Mouse (Mus musculus) bone marrow macrophage, adult 2 months (primary cell): Measurements from ENCODE around the gene Med13l.

Experiments used
- CTCF ChIP-seq: IDR thresholded peaks from 2 replicates; pipeline ENCODE4 v1.5.1; 2012; ENCODE audit warnings: low read depth, mild to moderate bottlenecking, low read length, moderate library complexity
- POLR2A ChIP-seq: IDR thresholded peaks from 2 replicates; pipeline ENCODE4 v1.6.1; 2012; ENCODE audit warnings: mild to moderate bottlenecking, low read depth, low read length, borderline replicate concordance

DNA sequence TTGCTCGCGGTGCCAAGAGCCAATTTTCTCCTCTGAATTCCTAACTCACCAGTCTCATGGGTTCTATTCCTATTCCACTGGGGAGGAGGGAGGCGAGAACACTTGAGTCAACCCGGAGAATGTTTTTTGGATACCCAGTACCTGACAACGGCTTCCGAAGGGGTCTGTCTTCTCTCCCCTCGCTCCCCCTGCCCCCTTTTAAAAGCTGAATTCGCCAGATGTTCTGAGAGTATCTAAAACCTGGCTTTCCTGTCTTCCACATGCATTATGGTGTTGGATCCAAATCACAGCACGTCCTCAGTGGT is 46.0 kb upstream of the Med13l start:
- TF ChIP-seq POLR2A = no peak
- no peak for TF ChIP-seq CTCF
